Mouse (Mus musculus) liver, embryonic 14.5 days (tissue): ENCODE measurements around the gene Ldah. TPM values are rescaled to one million over a fixed set of nuclear protein-coding genes. Genes with fewer than 3 reads are reported as not detected.

ENCODE experiments used
- ATAC-seq: fragments of 200-750 bp; cut with Nextera tagmentation; 2 replicates; pipeline ENCODE4 v1.8.0; 2017; ENCODE audit warnings: moderate number of reproducible peaks, mild to moderate bottlenecking, moderate library complexity; ENCODE audit not compliant: insufficient read depth
- DNase-seq, 3 experiments: peaks; one replicate each; pipeline ENCODE4 v3.0.0-alpha.2; 2012 to 2013; ENCODE audit warnings: low read depth in 3 of 3, low spot score in 3 of 3
- H3K27ac ChIP-seq: fragments of 300-500 bp; sonication (generic); 2 replicates; pipeline ENCODE4 v1.5.1; 2014; ENCODE audit warnings: moderate library complexity, mild to moderate bottlenecking, control low read depth, inconsistent platforms
- H3K27me3 ChIP-seq: fragments of 300-500 bp; sonication (generic); 2 replicates; pipeline ENCODE4 v1.6.1; 2014; ENCODE audit warnings: mild to moderate bottlenecking, low read length, moderate library complexity; ENCODE audit not compliant: control insufficient read depth, insufficient read depth
- H3K36me3 ChIP-seq: fragments of 300-500 bp; sonication (generic); replicated peaks from 2 replicates; pipeline ENCODE4 v1.6.1; 2014; ENCODE audit warnings: low read depth; ENCODE audit not compliant: control insufficient read depth, insufficient read depth
- H3K4me1 ChIP-seq, 2 experiments: fragments of 200-500 bp in 1 of 2; fragments of 300-500 bp in 1 of 2; sonication (generic) in 1 of 2; replicated peaks; 2 replicates each; pipeline ENCODE4 v1.6.1; 2012 to 2014; ENCODE audit warnings: antibody characterized with exemption in 1 of 2, inconsistent platforms in 1 of 2, low read length in 1 of 2; ENCODE audit not compliant: control insufficient read depth in 2 of 2, insufficient read depth in 2 of 2
- H3K4me2 ChIP-seq: fragments of 300-500 bp; sonication (generic); 2 replicates; pipeline ENCODE4 v1.6.1; 2014; ENCODE audit warnings: low read depth, mild to moderate bottlenecking, control low read depth, moderate library complexity
- H3K4me3 ChIP-seq, 2 experiments: fragments of 200-500 bp in 1 of 2; fragments of 300-500 bp in 1 of 2; sonication (generic) in 1 of 2; 2 replicates each; pipeline ENCODE4 v1.5.1; 2012 to 2014; ENCODE audit warnings: low read depth in 2 of 2, low read length in 2 of 2, mild to moderate bottlenecking in 2 of 2, control low read depth in 1 of 2, inconsistent platforms in 1 of 2, moderate library complexity in 1 of 2; ENCODE audit not compliant: insufficient read depth in 1 of 2
- H3K9ac ChIP-seq: fragments of 300-500 bp; sonication (generic); replicated peaks from 2 replicates; pipeline ENCODE4 v1.6.1; 2014; ENCODE audit warnings: mild to moderate bottlenecking, control low read depth, moderate library complexity
- H3K9me3 ChIP-seq: fragments of 300-500 bp; sonication (generic); 2 replicates; pipeline ENCODE4 v1.6.1; 2016; ENCODE audit warnings: low read length, mixed read lengths; ENCODE audit not compliant: control insufficient read depth
- CTCF ChIP-seq: IDR thresholded peaks from 2 replicates; pipeline ENCODE4 v1.5.1; 2016; ENCODE audit warnings: antibody characterized with exemption, low read depth, control low read depth
- EP300 ChIP-seq: IDR thresholded peaks from 2 replicates; pipeline ENCODE4 v1.6.1; 2016; ENCODE audit warnings: antibody characterized with exemption, low read depth
- WGBS: fragments of 180-500 bp; shearing (Covaris S2); extraction: QIAGEN DNeasy Blood & Tissue Kit; methylation state at CpG from one replicate; pipeline ENCODE4 v1.1.7; 2014; ENCODE audit not compliant: insufficient replicate concordance; 5-methylcytosine and 5-hydroxymethylcytosine counted together
- polyA plus RNA-seq, 2 experiments: library from polyadenylated mRNA; depleted of rRNA in 1 of 2; stranded (reverse) in 1 of 2; unstranded in 1 of 2; fragments of >200 nt; fragmentation: Nextera tagmentation in 1 of 2; extraction: Ambion mirVana in 1 of 2; gene quantifications; 2 replicates each; pipeline versions ENCODE4 v1.2.1 to v1.2.3; 2012 to 2014

The Ldah gene
- polyA plus RNA-seq, 2 experiments = 13.3 to 21.2 TPM

DNA sequence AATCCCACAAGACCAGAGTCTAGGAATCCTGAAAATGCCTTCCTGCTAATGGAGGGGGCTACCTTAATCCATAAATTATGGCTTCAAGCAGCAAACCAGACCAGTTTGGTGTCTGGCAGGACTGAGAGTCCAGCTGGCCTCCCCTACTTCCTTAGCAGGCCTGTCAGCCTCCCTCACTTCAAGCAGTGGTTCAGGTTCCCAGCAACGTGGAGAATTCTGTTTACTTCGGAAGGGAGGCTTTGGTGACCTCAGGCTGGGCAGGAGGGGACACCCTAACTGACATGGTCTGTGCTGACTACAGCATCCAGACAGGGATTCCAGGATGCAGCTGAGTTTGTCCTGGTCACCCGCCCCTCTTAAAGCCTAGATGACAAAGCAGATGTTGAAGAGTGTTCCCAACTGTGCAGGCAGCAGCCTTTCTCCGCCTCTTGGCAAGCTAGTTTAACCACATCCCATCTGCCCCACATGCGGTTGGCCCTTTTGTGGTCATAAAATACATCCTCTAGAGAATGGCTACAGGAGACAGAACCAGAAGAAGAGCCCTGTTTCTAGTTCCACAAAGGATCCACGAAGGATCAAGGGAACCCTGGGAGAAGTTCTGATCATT lies 87.5 kb downstream of the Ldah start:
- no peak overlapping the region for H3K9ac ChIP-seq
- DNase-seq = no peak
- no peaks in the 10 kb centered on the region for H3K36me3 ChIP-seq
- no peak overlapping the region for H3K4me3 ChIP-seq
- H3K9me3 ChIP-seq = no peaks in the 10 kb centered on the region
- H3K4me1 ChIP-seq = no peaks in the 10 kb centered on the region; a peak in 1 of 4 replicates
- TF ChIP-seq CTCF = no peak
- no peak for TF ChIP-seq EP300
- no peak overlapping the region for H3K27ac ChIP-seq
- 10% methylated on average over 6 of the region's 6 CpGs for WGBS
- no peak overlapping the region for H3K4me2 ChIP-seq
- ATAC-seq = no peak
- peaks cover 44% of the 10 kb centered on the region for H3K27me3 ChIP-seq

GRCm38 (mm10) chr12:8296154-8296553 lies 88.2 kb downstream of the Ldah start:
- Histone ChIP-seq H3K4me2 (no peak overlapping the region), H3K4me1 (no peaks in the 10 kb centered on the region; a peak in 1 of 4 replicates), H3K36me3 (no peaks in the 10 kb centered on the region), H3K4me3 (no peak overlapping the region), H3K27me3 (peaks cover 52% of the 10 kb centered on the region), H3K9ac (no peak overlapping the region), H3K27ac (no peak overlapping the region), H3K9me3 (no peaks in the 10 kb centered on the region)
- WGBS = 46% methylated on average over 2 of the region's 2 CpGs
- DNase-seq = no peak
- no peak for TF ChIP-seq EP300
- no peak for TF ChIP-seq CTCF
- ATAC-seq = no peak

DNA sequence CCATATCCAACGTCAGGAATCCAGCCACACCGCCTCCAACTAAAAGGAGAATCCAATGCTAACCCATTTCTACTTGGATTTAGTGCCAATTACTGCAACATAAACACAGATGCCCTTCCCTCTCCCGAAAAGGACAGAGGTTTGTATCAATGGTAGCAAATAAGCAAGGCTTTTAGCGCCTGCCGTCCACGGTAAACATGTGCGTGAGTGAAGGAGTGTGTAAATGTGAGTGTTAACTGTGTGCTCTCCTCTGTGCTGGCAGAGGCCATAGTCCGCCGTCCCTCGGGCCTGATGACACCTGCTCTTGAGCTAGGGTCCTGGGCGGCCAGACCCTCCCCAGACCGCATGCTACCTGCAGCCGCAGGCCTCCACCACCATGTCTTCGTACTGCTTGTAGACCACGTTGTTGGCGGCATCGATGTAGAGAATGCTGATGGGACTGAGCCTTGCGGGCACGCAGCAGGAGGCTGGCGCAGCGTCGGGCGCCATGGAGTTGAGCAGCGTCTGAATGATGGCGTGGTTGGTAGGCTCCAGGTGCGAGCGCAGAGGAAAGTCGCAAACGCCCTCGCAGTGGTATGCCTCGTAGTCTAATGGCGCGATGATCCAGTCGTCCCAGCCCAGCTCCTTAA lies 89.8 kb downstream of the Ldah start:
- Histone ChIP-seq H3K4me3 (peak overlapping the region in 1 of 2 experiments; percentile 5; a peak in 2 of 4 replicates), H3K4me2 (no peak overlapping the region), H3K27me3 (peaks cover 67% of the 10 kb centered on the region), H3K9me3 (no peaks in the 10 kb centered on the region), H3K4me1 (no peaks in the 10 kb centered on the region; a peak in 1 of 4 replicates), H3K27ac (no peak overlapping the region), H3K9ac (no peak overlapping the region), H3K36me3 (no peaks in the 10 kb centered on the region)
- 8% methylated on average over 34 of the region's 34 CpGs for whole genome bisulfite sequencing
- ATAC-seq (no peak), DNase-seq (no peak)
- TF ChIP-seq EP300 = no peak
- TF ChIP-seq CTCF = no peak

DNA sequence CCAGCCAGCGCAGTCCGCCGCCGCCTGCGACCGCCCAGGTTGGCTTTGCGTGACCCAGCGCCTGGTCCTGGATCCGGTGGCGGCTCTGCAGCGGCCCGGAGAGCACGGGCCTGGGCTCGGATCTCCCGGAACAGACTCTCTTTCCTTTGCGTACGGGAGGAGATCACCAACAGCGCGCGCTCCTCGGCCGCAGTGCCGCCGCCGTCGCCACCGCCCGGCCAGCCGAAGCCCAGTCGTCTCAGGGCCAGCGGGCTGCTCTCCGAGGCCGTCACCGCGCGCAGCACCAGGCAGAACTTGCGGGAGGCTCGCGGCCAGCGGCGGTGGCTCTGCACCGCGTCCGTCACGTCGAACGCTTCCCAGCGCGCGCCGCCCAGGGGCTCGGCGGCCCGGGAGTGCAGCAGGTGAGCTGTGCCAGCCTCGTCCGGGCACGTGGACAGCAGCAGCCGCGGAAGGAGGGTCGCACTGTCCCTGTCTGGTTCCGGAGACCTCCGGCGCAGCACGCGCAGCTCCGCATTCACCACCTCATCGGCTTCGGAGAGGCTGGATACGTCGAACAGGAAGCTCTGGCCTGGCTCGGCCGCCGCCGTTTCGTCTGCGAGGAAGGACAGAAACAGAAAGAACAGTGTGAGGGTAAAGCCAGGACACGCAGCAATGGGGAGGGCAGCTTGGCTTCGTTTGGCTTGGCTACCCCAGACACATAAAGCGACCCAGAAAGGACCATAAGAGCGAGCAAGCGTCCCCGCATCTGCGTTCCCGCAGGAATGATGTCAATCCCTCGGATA lies 90.6 kb downstream of the Ldah start:
- DNase-seq (no peak), ATAC-seq (no peak)
- H3K9ac ChIP-seq = no peak overlapping the region
- WGBS = 3% methylated on average over 82 of the region's 85 CpGs
- H3K4me3 ChIP-seq = peak overlapping the region in 1 of 2 experiments; percentile 5; a peak in 2 of 4 replicates
- no peaks in the 10 kb centered on the region; a peak in 1 of 4 replicates for H3K4me1 ChIP-seq
- no peaks in the 10 kb centered on the region for H3K36me3 ChIP-seq
- no peak for TF ChIP-seq CTCF
- TF ChIP-seq EP300 = no peak
- H3K9me3 ChIP-seq = no peaks in the 10 kb centered on the region
- peak overlapping the region; percentile 3; the same call in 1 of the 2 replicates for H3K4me2 ChIP-seq
- no peak overlapping the region for H3K27ac ChIP-seq
- peaks cover 75% of the 10 kb centered on the region for H3K27me3 ChIP-seq
